Mouse (Mus musculus) liver, postnatal 0 days (tissue): ENCODE data around the gene Npcd.

ENCODE experiments used
- CTCF ChIP-seq: sonication (generic); IDR thresholded peaks from 2 replicates; pipeline ENCODE4 v1.5.1; 2016; ENCODE audit warnings: antibody characterized with exemption, low read depth
- EP300 ChIP-seq: IDR thresholded peaks from 2 replicates; pipeline ENCODE4 v1.6.1; 2016; ENCODE audit warnings: antibody characterized with exemption, low read depth, mild to moderate bottlenecking

DNA sequence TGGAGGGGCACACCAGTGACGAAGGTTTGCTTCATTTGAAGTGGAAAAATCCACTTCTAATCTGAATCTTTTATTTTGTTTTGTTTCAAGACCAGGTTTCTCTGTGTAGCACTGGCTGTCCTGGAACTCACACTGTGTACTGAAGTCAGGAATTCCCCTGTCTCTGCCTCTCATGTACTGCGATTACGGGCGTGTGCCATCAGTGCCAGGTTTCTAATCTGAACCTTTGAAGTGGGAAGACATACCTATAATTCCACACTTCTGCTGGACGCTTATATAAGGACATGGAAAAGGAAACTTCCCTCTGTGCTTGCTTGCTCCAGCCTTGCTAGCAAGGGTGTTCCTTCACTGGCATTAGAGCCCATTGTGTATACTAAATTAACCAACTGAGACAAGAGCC lies 24.9 kb upstream of the Npcd start:
- TF ChIP-seq CTCF = no peak
- TF ChIP-seq EP300 = no peak
